In genomic region chr9:40801614-40802532, GRCm38 (mm10) we compare ENCODE assay signal across 8 mouse cellular contexts. TPM values are rescaled to one million over a fixed set of nuclear protein-coding genes. Genes with fewer than 3 reads are reported as not detected.
A peak's percentile ranks its signal among the peaks of the same experiment; 100 is the strongest.
DNase-seq lines count a peak whose midpoint lies in the region; ATAC-seq and TF ChIP-seq lines count a peak whose summit lies in the region.
"Not testable (repeated sequence)": the region's sequence is repeated elsewhere in the genome, so short reads cannot be mapped to it uniquely, and the experiment has no call there.

No protein-coding gene starts in this region.

- H3K4me2 ChIP-seq in forebrain, embryonic 15.5 days (replicated peaks), result peak overlapping the region; percentile 72
- peak overlapping the region; percentile 72 for H3K4me2 ChIP-seq in liver, embryonic 14.5 days (ENCODE audit: low read depth)
- H3K4me2 ChIP-seq in midbrain, embryonic 16.5 days (ENCODE audit: low read length), result peak overlapping the region; percentile 79

- H3K4me1 ChIP-seq in forebrain, embryonic 15.5 days, result peaks cover 47% of the 10 kb centered on the region
- H3K4me1 ChIP-seq in hindbrain, embryonic 10.5 days (replicated peaks), result peaks cover 47% of the 10 kb centered on the region
- H3K4me1 ChIP-seq in liver, embryonic 14.5 days (replicated peaks; ENCODE audit: control insufficient read depth in 2 of 2, insufficient read depth in 2 of 2, low read length in 1 of 2), result peaks cover 14 to 19% of the 10 kb centered on the region in 2 experiments
- peaks cover 32% of the 10 kb centered on the region for H3K4me1 ChIP-seq in midbrain, embryonic 16.5 days (ENCODE audit: control insufficient read depth, insufficient read depth, low read length)

- not testable (repeated sequence) for TF ChIP-seq EP300 in liver, embryonic 14.5 days (IDR thresholded peaks at IDR 0.05; ENCODE audit: low read depth)

- peak overlapping the region; percentile 98 for H3K9ac ChIP-seq in forebrain, embryonic 15.5 days (replicated peaks)
- H3K9ac ChIP-seq in liver, embryonic 14.5 days (replicated peaks), result peak overlapping the region; percentile 92
- peak overlapping the region; percentile 100 for H3K9ac ChIP-seq in midbrain, embryonic 16.5 days (ENCODE audit: low read depth, low read length)

- ATAC-seq in forebrain, embryonic 15.5 days (replicated peaks), result peak; percentile 14
- not testable (repeated sequence) for ATAC-seq in liver, embryonic 14.5 days (ENCODE audit: insufficient read depth)
- peak; percentile 33 for ATAC-seq in midbrain, embryonic 16.5 days

- under 1% methylated on average over 28 of the region's 28 CpGs for WGBS in forebrain, embryonic 15.5 days
- WGBS in hindbrain, embryonic 10.5 days, result under 1% methylated on average over 28 of the region's 28 CpGs
- under 1% methylated on average over 28 of the region's 28 CpGs for WGBS in liver, embryonic 14.5 days (ENCODE audit: insufficient replicate concordance)
- under 1% methylated on average over 28 of the region's 28 CpGs for WGBS in midbrain, embryonic 16.5 days

- peaks cover 30% of the 10 kb centered on the region for H3K36me3 ChIP-seq in forebrain, embryonic 15.5 days
- peaks cover 51% of the 10 kb centered on the region for H3K36me3 ChIP-seq in hindbrain, embryonic 10.5 days
- peaks cover 42% of the 10 kb centered on the region for H3K36me3 ChIP-seq in liver, embryonic 14.5 days (replicated peaks; ENCODE audit: control insufficient read depth, insufficient read depth, low read depth)
- peaks cover 12% of the 10 kb centered on the region for H3K36me3 ChIP-seq in midbrain, embryonic 16.5 days (ENCODE audit: control insufficient read depth, insufficient read depth, low read length)

- peak overlapping the region; percentile 86 for H3K4me3 ChIP-seq in forebrain, embryonic 15.5 days
- peak overlapping the region; percentile 99 for H3K4me3 ChIP-seq in hindbrain, embryonic 10.5 days
- H3K4me3 ChIP-seq in liver, embryonic 14.5 days (ENCODE audit: insufficient read depth in 1 of 2, low read depth in 2 of 2, low read length in 2 of 2), result peak overlapping the region; percentile 79 to 80
- H3K4me3 ChIP-seq in midbrain, embryonic 16.5 days (ENCODE audit: low read depth, low read length), result peak overlapping the region; percentile 95

- not testable (repeated sequence) for TF ChIP-seq CTCF in liver, embryonic 14.5 days (IDR thresholded peaks at IDR 0.05; ENCODE audit: low read depth)

- not testable (repeated sequence) for H3K9me3 ChIP-seq in forebrain, embryonic 15.5 days; hindbrain, embryonic 10.5 days; liver, embryonic 14.5 days (ENCODE audit: control insufficient read depth, low read length); midbrain, embryonic 16.5 days (replicated peaks; ENCODE audit: control insufficient read depth, low read length, poor library complexity, severe bottlenecking)

- H3K27me3 ChIP-seq in forebrain, embryonic 15.5 days; hindbrain, embryonic 10.5 days (ENCODE audit: insufficient read depth, poor library complexity, severe bottlenecking); liver, embryonic 14.5 days (ENCODE audit: control insufficient read depth, insufficient read depth, low read length); midbrain, embryonic 16.5 days (ENCODE audit: control insufficient read depth, insufficient read depth, low read depth, low read length): not testable (repeated sequence)

- H3K27ac ChIP-seq in forebrain, embryonic 15.5 days (replicated peaks), result peak overlapping the region; percentile 99
- peak overlapping the region; percentile 99 for H3K27ac ChIP-seq in hindbrain, embryonic 10.5 days
- H3K27ac ChIP-seq in liver, embryonic 14.5 days, result peak overlapping the region; percentile 76
- peak overlapping the region; percentile 99 for H3K27ac ChIP-seq in midbrain, embryonic 16.5 days (ENCODE audit: low read length)

- DNase-seq in adrenal gland, adult (ENCODE audit: inconsistent age in 2 of 2, low spot score in 1 of 2), result peak; percentile 60 to 85
- DNase-seq in cerebellum, postnatal 14 days, result peak; percentile 83 to 86
- not testable (repeated sequence) for DNase-seq in hindbrain, embryonic 10.5 days (ENCODE audit: low spot score); liver, embryonic 14.5 days (ENCODE audit: low read depth in 3 of 3, low spot score in 3 of 3)
- peak; percentile 59 for DNase-seq in kidney, postnatal 14 days
- peak; percentile 51 for DNase-seq in testis, postnatal 14 days (ENCODE audit: low spot score)

RNA-seq across cellular contexts. Expression of gene Hspa8, which starts 1.1 kb away (rescaled TPM):
- polyA plus RNA-seq in forebrain, embryonic 15.5 days (2015; fragmentation: Nextera tagmentation; extraction: Ambion mirVana), result 3,198 TPM in 2 replicates
- 2,933 and 3,536 TPM in 2 replicates for polyA plus RNA-seq in hindbrain, embryonic 10.5 days (2016; fragmentation: Nextera tagmentation; extraction: Ambion mirVana)
- polyA plus RNA-seq in liver, embryonic 14.5 days (2012; rRNA removed), result 1,333 and 1,529 TPM in 2 replicates
- 1,148 and 1,204 TPM in 2 replicates for polyA plus RNA-seq in liver, embryonic 14.5 days (2014; fragmentation: Nextera tagmentation; extraction: Ambion mirVana)
- 3,317 and 3,489 TPM in 2 replicates for polyA plus RNA-seq in midbrain, embryonic 16.5 days (2015; fragmentation: Nextera tagmentation; extraction: Ambion mirVana)
